Mouse (Mus musculus) urinary bladder, postnatal 36 days (tissue): ENCODE results near the gene Chuk.
"Not testable (repeated sequence)": the region's sequence is repeated elsewhere in the genome, so short reads cannot be mapped to it uniquely, and the experiment has no call there.

Experiments
- DNase-seq, 2 experiments: peaks; one replicate each; pipeline ENCODE4 v3.0.0; 2022; ENCODE audit warnings: low spot score in 2 of 2, mixed read lengths in 1 of 2

Chuk gene

DNA sequence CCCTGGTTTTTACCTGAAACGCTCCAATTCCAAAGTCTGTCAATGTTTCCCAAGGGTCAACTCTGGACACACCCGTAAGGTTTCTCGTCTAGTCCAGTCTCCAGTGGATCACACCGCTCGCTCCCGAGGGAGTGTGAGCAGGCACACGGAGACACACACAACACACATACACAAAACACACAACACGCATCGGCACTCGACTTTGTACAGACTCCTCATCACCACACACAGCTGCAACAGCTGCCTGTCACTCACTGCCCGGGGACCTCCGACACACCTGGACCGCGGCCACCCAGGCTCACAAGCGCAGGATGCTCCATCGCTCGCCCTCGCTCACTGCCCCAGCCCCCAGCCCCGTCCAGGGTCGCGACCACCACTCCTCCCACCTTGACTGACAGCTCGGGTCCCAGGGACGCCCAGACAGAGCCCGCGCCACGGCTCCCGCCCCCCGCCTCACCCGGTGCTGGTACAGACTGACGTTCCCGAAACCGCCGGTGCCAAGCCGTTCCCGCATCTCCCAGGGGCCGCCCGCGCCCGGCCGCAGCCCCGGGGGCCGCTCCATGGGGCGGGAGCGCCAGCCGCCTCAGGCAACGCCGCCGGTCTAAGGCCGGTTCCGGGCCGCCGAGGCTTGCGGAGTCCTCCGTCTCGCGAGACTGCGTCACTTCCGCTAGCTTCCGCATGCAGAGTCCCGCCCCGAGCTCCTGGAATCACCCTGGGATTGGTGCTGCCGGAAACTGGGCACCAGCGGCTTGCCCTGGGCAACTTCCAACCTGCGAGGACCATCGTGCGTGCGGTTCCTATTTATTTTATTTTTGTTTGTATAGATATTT is at the start of gene Chuk:
Gene Chuk, minus strand, starts transcription at position 650 of the 830 bp plus-strand sequence.
- peak; percentile 95 to 98 for DNase-seq

DNA sequence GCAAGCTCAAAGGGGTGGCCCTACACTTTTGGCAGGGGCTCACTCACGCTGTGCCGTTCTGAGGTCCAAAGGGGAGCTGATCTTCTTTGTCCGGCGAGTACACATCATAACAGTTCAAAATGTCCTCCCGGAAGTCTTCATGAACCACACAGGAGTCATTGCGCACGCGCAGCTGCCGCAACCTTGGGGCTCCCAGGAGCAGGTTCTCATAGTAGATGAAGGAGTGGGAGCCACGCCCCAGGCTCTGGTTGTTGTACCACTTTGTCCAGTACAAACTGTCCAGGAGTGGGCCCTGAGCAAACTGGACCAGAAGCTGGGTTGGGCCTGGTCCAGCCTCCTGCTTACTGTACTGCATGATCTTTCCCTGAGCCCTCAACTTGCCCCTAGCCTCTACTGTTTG is 49.7 kb upstream of the Chuk start:
- no peak for DNase-seq

DNA sequence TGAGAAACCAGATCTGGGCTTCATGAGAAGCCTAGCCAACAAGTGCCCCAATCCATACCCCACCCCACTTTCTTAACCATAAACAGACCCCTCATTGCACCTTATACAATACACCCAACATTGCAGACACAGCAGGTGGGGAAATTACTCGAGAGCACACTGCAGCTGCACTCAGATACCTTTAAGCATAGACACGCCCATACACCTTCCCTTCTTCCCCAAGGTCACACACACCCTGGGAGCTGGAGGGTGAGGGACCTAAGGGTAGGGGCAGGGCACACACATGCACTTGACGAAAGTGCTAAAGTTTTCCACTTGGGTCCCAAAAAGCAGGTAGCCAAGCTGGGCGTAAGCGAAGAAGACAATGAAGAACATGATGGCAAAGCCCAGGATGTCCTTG is 46.5 kb upstream of the Chuk start:
- DNase-seq: no peak

DNA sequence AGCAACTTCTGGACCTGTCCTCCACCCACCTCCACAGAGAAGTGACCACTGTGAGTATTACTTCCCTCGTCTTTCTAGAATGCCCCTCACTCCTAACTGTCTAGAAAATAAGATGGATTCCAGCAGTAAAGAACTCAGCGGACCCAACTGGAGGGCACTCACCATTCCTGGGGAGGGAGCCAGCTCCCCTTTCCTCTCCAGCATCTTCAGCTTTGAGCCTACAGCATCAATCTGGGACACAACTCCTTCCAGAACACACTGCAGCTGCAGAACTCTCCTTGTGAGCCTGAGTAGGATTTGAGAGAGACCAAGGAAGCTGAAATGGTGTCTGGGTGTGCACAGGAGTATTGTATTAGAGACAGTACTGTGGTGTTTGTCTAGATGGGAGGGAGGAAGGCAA is 41.7 kb upstream of the Chuk start:
- no peak for DNase-seq

DNA sequence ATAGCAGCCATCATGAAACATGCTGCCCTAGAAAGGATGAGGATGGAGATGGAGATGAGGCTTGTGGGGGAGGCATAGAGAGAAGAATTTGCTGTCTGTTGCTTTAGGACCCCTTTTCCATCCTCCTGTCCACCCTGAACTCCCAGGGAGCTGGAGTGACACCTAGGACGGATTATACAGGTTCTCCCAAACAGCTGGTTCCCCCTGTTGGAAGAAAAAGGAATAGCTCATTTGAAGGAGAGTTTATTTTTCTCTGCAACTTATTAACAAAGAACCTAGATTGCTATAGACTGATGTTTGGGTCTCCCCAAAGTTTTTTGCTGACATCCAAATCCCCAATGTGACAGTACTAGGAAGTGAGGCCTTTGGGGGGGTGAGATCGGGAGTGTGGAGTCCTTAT is 41.1 kb upstream of the Chuk start:
- no peak for DNase-seq

DNA sequence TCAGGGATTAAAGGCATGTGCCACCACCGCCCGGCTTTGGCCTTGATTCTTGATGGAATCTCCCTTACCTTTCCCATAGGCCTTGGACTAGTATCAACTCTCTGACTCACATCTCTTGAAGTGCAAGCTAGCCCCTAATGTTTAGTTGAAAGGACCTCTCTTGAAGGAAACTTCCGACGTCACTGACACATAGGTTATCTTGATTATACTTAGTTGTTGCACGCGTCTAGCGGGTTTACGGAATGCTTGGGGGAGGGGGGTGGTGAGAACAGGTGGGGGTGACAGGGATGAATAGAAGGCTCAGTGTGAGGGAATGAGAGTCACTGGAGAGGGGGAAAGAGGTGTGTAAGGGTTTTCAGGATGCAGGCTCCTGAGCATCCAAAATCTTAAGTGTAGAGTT is 39.7 kb upstream of the Chuk start:
- DNase-seq: no peak

DNA sequence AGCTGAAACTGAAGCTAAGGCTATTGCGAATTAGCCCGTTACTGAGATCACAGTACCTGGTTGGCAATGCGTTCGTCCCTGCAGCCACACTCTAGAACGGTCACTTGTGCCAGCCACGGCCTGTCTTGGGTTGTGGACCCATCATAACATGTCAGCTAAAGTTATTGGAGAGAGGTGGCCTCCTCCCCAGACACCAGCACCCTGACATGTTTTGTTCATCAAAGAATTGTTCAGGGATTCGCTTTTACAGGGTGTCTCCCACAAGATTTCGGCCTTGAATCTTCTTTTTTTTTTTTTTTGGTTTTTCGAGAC is 39.2 kb upstream of the Chuk start:
- no peak for DNase-seq

DNA sequence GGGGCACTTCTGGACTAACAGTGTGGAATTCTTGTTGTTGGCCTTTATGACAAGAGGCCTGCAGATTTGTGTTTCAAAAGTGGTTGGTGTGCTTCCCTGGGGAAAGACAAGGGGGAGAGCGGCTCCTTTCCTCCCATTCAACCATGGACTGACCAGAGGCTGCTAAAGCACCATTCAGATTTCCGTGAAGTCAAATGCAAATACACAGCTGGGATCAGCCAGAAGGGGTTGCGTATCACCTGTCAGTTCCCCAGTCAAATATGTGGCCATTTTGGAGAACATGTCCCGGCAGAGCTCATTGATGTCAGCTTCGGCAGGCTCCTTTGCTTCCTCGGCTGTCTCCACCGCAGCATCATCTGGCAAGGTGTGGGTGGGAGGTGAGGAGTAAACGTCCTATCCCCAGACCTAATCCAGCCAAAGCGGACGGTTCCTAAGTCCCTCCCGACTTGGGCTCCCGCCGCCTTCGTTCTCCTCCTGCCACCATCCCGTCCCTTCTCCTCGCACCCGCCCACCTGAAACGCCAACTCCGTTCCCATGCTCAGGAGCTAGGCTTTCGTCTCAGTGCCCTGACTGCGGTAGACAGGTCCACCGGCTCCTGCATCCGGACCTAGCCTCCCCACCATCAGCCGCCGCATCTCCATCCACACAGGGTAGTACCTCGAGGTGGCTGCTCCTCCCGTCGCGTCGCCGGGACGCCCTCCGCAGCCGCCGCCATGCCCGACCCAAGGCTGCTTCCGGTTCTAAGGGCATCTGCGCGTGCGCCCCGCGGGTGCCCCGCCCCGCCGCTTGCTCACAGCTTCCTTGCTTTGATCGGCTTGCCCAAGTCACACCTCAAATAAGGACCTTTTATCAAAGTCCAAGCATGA is 38.7 kb upstream of the Chuk start, which contains the start of gene Bloc1s2:
Gene Bloc1s2, minus strand, starts transcription at position 745 of the 866 bp plus-strand sequence.
- peak; percentile 78 to 89 for DNase-seq

DNA sequence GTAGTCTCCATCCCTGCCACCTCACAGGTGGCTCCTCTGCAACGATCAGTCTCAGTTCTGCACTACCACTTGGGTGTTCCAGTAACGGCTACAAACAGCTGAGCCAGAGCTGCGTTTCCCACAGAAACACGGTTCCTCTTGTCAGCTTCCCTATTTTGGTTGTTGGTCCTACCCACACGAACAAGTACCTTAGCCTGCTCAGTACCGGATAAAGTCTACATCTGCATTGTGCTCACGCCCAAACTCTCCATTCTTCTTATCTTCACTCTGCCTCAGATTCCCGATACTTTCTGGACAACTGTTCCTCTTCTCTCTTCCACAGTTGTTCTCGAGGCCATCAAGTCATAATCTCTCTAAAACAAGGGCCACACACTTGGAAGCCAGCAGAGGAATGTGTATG is 37.1 kb upstream of the Chuk start:
- no peak for DNase-seq

DNA sequence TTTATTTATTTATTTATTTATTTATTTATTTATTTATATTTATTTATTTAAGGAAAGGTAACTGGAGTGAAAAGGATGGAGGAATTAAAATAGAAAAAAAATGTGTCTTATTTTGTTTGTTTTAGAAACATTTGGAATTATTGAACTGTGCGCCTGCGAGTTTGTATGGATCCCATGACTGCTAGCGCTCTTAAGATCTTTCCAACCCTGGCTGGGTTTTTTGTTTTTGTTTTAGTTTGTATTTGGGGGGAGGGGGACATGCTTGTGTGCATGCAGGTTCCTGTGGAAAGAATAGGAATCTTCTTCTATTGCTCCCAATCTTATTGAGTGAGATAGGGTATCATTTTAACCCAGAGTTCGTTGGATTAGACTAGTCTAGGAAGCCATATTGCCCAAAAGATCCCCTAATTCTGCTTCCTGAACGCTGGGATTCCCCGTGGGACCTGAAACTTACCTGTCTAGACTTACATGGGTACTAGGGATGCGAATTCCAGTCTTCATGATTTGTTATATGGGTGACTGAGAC is 28.7 kb upstream of the Chuk start:
- no peak for DNase-seq

DNA sequence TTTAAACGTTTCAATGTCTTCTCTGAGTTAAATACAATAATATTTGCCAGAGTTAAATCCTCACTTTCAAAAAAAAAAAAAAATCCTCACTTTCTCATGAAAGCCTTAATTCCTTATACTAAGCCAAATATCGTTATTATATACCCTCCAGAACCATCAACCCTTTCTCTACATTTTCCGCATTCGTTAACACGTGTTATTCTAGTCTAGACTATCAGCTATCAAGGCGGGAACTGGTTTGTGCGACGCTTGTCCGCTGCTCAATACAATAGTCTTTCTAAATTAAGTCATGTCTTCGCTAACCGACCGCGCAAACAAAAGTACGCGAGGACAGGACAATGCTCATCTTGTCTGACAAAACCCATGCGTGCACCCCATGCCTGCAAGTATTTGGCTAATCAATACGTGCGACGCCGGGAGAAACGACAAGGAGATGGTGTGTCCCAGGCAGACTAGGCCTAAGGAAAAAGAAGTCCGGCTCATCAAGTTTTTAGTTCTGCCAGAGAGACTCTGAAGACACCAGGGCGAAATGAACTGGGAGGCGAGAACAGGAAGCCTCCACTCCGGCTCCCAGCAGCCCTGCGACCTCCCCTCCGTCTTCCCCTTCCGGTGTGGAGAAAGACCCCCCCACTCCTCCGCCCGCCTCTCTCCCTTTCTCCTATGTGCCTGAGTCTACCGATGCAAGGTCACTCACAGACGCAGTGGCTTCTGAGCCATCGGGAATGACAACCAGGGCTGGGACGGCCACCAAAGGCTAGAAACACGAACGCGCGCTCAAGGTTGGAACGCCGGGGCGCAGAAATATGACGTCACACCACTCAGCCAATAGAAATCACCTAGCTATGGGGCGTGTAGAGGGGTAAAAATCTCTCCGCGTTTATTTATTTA is 28.0 kb upstream of the Chuk start, which contains the start of gene Cwf19l1:
Gene Cwf19l1, minus strand, starts transcription at position 805 of the 888 bp plus-strand sequence.
- DNase-seq: peak; percentile 72 to 83

DNA sequence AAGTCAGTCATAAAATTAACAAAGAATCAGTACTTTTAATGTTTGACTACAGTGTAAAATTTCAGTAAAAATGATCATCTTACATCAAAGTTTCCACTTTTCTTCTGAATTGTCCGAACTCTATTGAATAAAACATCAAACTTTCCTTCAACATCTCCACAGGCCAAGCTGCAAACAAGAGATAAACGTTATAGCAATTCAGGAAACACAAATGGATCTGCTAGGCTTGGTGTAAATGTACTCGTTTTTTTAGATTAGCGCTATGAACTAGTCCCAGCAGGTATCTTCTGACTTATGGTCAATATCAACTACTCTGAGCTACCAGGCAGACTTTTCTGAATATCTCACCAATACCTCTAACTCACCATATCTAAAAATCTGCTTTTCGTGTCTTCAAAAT is 25.6 kb upstream of the Chuk start:
- DNase-seq: no peak

DNA sequence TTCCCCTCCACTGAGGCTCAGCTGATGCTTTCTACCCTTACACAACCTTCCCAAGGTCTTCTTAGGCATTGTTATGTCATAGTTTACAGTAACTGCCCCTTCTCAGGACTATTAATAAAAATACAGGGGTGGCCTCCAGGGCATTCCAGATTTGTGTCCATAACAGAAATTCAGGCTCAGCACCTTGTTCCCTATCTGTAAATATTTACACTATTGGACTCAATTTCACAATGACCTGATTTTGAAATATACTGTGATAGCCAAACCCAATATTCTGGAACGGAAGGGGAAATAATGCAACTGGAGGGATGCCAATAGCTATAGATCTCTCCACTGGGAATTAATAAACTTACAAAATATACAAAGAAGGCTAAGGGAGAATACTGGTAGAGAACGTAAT is 21.3 kb upstream of the Chuk start:
- no peak for DNase-seq

DNA sequence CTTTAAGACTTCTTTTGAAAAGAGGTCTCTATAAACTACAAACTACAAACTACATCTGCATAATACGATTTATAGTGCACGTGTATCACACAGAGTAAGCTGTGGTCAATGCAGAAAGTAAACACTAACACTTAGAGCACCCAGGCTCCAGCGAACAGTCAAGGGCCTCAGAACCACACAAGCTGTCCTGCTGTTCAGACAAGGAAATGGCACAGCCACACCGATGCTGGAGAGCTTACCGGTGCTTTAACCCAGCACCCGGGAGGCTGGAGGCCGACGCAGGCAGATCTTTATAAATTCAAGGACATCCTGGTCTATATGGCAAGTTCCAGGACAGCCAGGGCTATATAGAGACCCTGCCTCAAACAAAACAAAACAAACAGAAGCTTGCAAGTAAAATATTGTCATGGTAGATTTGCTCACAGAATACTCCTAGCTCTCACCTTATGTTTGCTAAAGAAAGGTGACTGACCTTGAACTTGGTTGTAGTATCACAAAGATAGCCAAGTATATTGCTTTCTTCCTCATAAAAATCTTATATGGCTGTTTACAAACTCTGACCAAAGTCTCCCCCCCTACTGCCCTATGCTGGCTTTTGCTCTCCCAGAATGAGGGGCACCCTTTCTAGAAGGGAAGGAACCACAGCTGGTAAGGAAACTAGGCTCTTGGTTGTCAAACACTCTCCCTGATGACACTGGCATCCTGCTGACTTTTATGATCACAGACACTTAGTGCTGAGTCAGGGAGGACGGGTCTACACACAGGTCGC is 20.6 kb upstream of the Chuk start:
- DNase-seq: no peak

DNA sequence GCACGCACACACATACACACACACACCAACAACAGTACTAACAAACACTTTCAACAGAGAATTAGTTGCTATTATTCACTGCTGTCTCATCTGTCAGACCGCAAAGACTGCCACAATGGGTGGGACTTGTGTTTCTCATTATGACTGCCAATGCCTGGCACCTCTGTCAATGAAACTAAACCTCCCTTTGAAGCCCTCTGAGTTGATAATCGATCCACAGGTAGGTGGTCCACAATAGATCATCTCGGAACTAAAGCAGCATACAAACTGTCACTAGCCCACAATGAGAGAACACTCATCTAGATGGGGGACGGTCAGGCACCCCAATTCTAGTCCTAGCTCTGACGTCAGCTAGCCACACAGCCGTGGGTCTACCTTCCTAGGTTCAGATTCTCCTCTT is 13.9 kb upstream of the Chuk start:
- no peak for DNase-seq

DNA sequence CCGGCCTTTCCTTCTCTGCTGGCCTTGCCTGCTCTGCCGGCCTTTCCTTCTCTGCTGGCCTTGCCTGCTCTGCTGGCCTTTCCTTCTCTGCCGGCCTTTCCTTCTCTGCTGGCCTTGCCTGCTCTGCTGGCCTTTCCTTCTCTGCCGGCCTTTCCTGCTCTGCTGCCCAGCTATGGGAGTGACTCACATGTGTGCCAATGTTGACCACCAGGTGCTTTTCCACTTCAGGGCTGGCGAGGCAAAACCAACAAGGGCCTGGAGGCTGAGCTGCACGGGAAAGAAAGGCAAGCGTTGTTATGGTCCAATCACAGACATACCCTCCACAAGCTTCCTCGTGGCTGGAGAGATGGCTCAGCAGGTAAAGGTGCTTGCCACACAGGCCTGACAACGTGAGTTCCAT is 13.4 kb upstream of the Chuk start:
- DNase-seq: not testable (repeated sequence)

DNA sequence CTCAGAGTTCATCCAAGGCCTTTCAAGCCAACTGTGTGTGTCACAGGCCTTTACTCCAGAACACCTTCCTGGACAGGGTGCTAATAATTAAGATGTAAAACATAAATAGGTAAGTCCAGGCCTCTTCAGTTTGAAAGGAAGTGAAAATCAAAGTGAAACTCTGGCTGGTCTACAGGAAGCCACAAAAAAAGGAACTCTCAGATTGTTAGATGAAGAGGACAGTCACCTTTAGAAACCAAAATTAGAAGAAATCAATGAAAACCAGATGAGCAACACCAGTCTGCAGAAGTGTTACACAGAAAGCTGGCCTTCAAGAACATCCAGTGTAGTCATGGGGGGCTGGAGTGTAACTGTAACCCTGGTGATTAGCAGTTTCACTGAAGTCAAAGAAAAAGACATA is 10.5 kb upstream of the Chuk start:
- DNase-seq: no peak

DNA sequence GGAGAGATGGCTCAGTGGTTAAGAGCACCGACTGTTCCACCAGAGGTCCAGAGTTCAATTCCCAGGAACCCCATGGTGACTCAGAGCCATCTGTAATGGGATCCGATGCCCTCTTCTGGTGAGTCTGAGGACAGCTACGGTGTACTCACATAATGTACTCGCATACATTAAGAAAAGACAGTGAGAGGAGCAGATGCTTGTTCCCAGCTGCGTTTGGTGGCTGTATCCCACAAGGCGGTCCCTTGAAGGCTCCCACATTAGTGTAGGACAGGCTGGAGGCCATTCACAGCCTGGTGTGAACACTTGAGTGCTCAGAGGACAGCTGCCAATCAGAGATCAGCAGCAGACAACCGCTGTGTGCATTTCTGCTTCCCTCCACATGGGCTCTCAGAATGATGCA is 4.4 kb upstream of the Chuk start:
- DNase-seq: no peak

DNA sequence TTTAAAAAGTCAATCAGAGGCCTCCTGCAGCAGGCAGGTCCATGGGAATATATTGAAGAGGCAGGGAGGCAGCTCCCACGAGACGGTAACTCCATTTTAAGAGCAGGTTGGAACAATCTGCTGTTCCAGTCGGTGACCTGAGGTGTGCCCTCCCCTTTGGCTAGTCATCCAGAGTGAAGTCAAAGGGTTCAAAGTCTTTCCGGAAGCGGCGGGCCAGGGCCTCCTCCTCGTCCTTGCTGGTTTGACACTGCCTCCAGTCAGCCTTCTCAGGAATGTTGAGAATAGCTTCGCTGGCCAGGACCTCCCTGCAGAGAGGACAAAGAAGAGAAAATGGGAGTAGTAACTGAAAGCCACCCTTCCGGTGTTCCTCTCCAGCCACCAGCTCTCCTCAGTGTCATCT is 3.1 kb upstream of the Chuk start:
- no peak for DNase-seq

DNA sequence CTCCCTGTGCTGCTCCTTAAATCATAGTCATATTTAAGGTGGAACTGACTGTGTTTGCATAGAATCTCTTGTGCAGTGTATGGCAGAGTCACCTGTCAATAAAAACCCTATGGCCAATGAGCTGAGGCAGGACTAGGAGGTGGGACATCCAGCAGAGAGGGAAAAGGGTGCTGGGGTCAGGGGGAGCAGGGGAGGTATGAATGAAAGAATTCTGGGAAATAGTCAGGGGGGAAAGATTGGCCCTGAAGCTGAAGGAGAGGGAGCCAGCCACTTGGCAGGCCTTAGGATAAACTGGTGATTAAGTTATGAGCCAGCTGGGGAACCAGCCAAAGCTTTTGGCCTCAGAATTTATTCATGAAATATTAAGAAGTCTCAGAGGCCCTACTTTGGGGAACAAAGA is 1.7 kb upstream of the Chuk start:
- DNase-seq: peak in 1 of 2 experiments; percentile 37
